In genomic region chr7:19284763-19285162, GRCm38 (mm10) we compare ENCODE assay signal across 8 mouse cellular contexts. TPM values are rescaled to one million over a fixed set of nuclear protein-coding genes. Genes with fewer than 3 reads are reported as not detected.
A peak's percentile ranks its signal among the peaks of the same experiment; 100 is the strongest.
DNase-seq lines count a peak whose midpoint lies in the region; ATAC-seq and TF ChIP-seq lines count a peak whose summit lies in the region.

No protein-coding gene starts in this region.

- peak; percentile 24 for TF ChIP-seq CTCF in ES-Bruce4 (IDR thresholded peaks at IDR 0.05; ENCODE audit: low read depth, low read length)

- DNase-seq in heart, postnatal 4 days = peak; percentile 80
- peak; percentile 72 for DNase-seq in 3T3-L1 (ENCODE audit: low read depth, low spot score)
- peak; percentile 52 for DNase-seq in embryo, embryonic 11 days
- peak; percentile 75 for DNase-seq in limb, embryonic 11.5 days (ENCODE audit: low spot score)

- no peak for TF ChIP-seq POLR2A in ES-Bruce4 (IDR thresholded peaks at IDR 0.05; ENCODE audit: insufficient read depth, low read length)

- WGBS in heart, embryonic 12.5 days = 26% methylated on average over 4 of the region's 4 CpGs
- WGBS in limb, embryonic 11.5 days = 37% methylated on average over 4 of the region's 4 CpGs

- peaks cover 42% of the 10 kb centered on the region for H3K27me3 ChIP-seq in heart, embryonic 12.5 days (replicated peaks)
- H3K27me3 ChIP-seq in ES-Bruce4 (ENCODE audit: control insufficient read depth, insufficient read depth, low read length, poor library complexity, severe bottlenecking) = no peaks in the 10 kb centered on the region
- H3K27me3 ChIP-seq in limb, embryonic 11.5 days (ENCODE audit: control insufficient read depth, insufficient read depth, low read length) = peaks cover 27% of the 10 kb centered on the region

- no peaks in the 10 kb centered on the region for H3K9me3 ChIP-seq in heart, embryonic 12.5 days (replicated peaks)
- H3K9me3 ChIP-seq in ES-Bruce4 (replicated peaks; ENCODE audit: control insufficient read depth, insufficient read depth, low read length, poor library complexity, severe bottlenecking) = no peaks in the 10 kb centered on the region
- H3K9me3 ChIP-seq in limb, embryonic 11.5 days (ENCODE audit: control insufficient read depth, low read length) = no peaks in the 10 kb centered on the region

- no peak for ATAC-seq in heart, embryonic 12.5 days (ENCODE audit: insufficient number of reproducible peaks, low FRiP score)
- no peak for ATAC-seq in limb, embryonic 11.5 days (ENCODE audit: insufficient number of reproducible peaks, low FRiP score, low TSS enrichment, low read depth)
- ATAC-seq in neutrophil, adult 5-6 weeks (ENCODE audit: extremely low read depth, insufficient number of reproducible peaks, low FRiP score, poor library complexity, severe bottlenecking) = peak; percentile 34; the same call in 1 of the 2 replicates
- no peak for ATAC-seq in erythroid progenitor cell, adult 5-6 weeks (replicated peaks; ENCODE audit: low FRiP score, poor library complexity, severe bottlenecking)

- no peak for TF ChIP-seq EP300 in ES-Bruce4 (IDR thresholded peaks at IDR 0.05; ENCODE audit: insufficient read depth, low read depth, low read length)

- H3K36me3 ChIP-seq in heart, embryonic 12.5 days = no peaks in the 10 kb centered on the region
- H3K36me3 ChIP-seq in ES-Bruce4 (ENCODE audit: control insufficient read depth, insufficient read depth, low read length, poor library complexity, severe bottlenecking) = no peaks in the 10 kb centered on the region
- H3K36me3 ChIP-seq in limb, embryonic 11.5 days (ENCODE audit: control insufficient read depth, insufficient read depth, low read length) = no peaks in the 10 kb centered on the region

- H3K4me2 ChIP-seq in heart, embryonic 12.5 days = no peak overlapping the region
- H3K4me2 ChIP-seq in limb, embryonic 11.5 days (ENCODE audit: low read depth, severe bottlenecking) = no peak overlapping the region

- H3K27ac ChIP-seq in heart, embryonic 12.5 days (ENCODE audit: poor library complexity, severe bottlenecking) = no peak overlapping the region
- H3K27ac ChIP-seq in ES-Bruce4 (ENCODE audit: insufficient read depth, low read length) = no peak overlapping the region
- no peak overlapping the region for H3K27ac ChIP-seq in limb, embryonic 11.5 days (replicated peaks; ENCODE audit: low read depth, low read length)

- no peak overlapping the region for H3K4me3 ChIP-seq in heart, embryonic 12.5 days
- H3K4me3 ChIP-seq in ES-Bruce4 (ENCODE audit: low read depth, low read length) = no peak overlapping the region
- H3K4me3 ChIP-seq in limb, embryonic 11.5 days (ENCODE audit: low read depth, low read length) = no peak overlapping the region

- peaks cover 11% of the 10 kb centered on the region for H3K4me1 ChIP-seq in heart, embryonic 12.5 days (replicated peaks)
- H3K4me1 ChIP-seq in ES-Bruce4 (ENCODE audit: control insufficient read depth, insufficient read depth, low read length) = no peaks in the 10 kb centered on the region
- H3K4me1 ChIP-seq in limb, embryonic 11.5 days (ENCODE audit: control insufficient read depth, insufficient read depth, low read length) = peaks cover 6% of the 10 kb centered on the region; the same call in 1 of the 2 replicates

- no peak overlapping the region for H3K9ac ChIP-seq in heart, embryonic 12.5 days
- no peak overlapping the region for H3K9ac ChIP-seq in ES-Bruce4 (ENCODE audit: low read depth, poor library complexity, severe bottlenecking)
- H3K9ac ChIP-seq in limb, embryonic 11.5 days (ENCODE audit: low read length) = no peak overlapping the region

RNA-seq across cellular contexts. Expression of gene Rtn2, which starts 2.3 kb away (rescaled TPM):
- total RNA-seq in heart, postnatal 4 days (2021) = 10 to 100 TPM; 30.2 to 32.3 TPM
- 23.6 and 26.7 TPM in 2 replicates for polyA plus RNA-seq in heart, embryonic 12.5 days (2016; fragmentation: Nextera tagmentation; extraction: Ambion mirVana)
- 14.3 and 15.3 TPM in 2 replicates for polyA plus RNA-seq in ES-Bruce4 (2011; ENCODE audit: insufficient read depth, insufficient read length, low read depth, missing spikeins)
- 9.0 and 10.0 TPM in 2 replicates for polyA plus RNA-seq in limb, embryonic 11.5 days (2014; fragmentation: Nextera tagmentation; extraction: Ambion mirVana)
- not detected in 2 replicates for total RNA-seq in neutrophil, adult 5-6 weeks (2017)
- total RNA-seq in erythroid progenitor cell, adult 5-6 weeks (2015; ENCODE audit: low replicate concordance) = 4.0 TPM in 1 of 2 replicates, not detected in the other
- total RNA-seq in erythroid progenitor cell, adult 5-6 weeks (2017; ENCODE audit: low replicate concordance) = not detected in 2 replicates

RNA-seq across cellular contexts. Expression of gene Ppm1n, which starts 4.9 kb away (rescaled TPM):
- under 1 TPM in 1 of 2 experiments, not detected in 1; 0.26 TPM for total RNA-seq in heart, postnatal 4 days (2021)
- polyA plus RNA-seq in heart, embryonic 12.5 days (2016; fragmentation: Nextera tagmentation; extraction: Ambion mirVana) = not detected in 2 replicates
- polyA plus RNA-seq in ES-Bruce4 (2011; ENCODE audit: insufficient read depth, insufficient read length, low read depth, missing spikeins) = 5.7 and 6.1 TPM in 2 replicates
- 0.24 TPM in 1 of 2 replicates, not detected in the other for polyA plus RNA-seq in limb, embryonic 11.5 days (2014; fragmentation: Nextera tagmentation; extraction: Ambion mirVana)
- not detected in 2 replicates for total RNA-seq in neutrophil, adult 5-6 weeks (2017)
- total RNA-seq in erythroid progenitor cell, adult 5-6 weeks (2015; ENCODE audit: low replicate concordance) = not detected in 2 replicates
- not detected in 2 replicates for total RNA-seq in erythroid progenitor cell, adult 5-6 weeks (2017; ENCODE audit: low replicate concordance)

RNA-seq across cellular contexts. Expression of gene Vasp, which starts 13.1 kb away (rescaled TPM):
- 100 to 1,000 TPM; 117 to 119 TPM for total RNA-seq in heart, postnatal 4 days (2021)
- 93.7 and 99.0 TPM in 2 replicates for polyA plus RNA-seq in heart, embryonic 12.5 days (2016; fragmentation: Nextera tagmentation; extraction: Ambion mirVana)
- polyA plus RNA-seq in ES-Bruce4 (2011; ENCODE audit: insufficient read depth, insufficient read length, low read depth, missing spikeins) = 75.7 and 90.0 TPM in 2 replicates
- polyA plus RNA-seq in limb, embryonic 11.5 days (2014; fragmentation: Nextera tagmentation; extraction: Ambion mirVana) = 62.3 and 65.6 TPM in 2 replicates
- 400 and 419 TPM in 2 replicates for total RNA-seq in neutrophil, adult 5-6 weeks (2017)
- total RNA-seq in erythroid progenitor cell, adult 5-6 weeks (2015; ENCODE audit: low replicate concordance) = 34.0 and 58.7 TPM in 2 replicates
- total RNA-seq in erythroid progenitor cell, adult 5-6 weeks (2017; ENCODE audit: low replicate concordance) = 17.9 and 26.7 TPM in 2 replicates

RNA-seq across cellular contexts. Expression of gene Fosb, which starts 25.1 kb away (rescaled TPM):
- total RNA-seq in heart, postnatal 4 days (2021) = under 1 TPM; 0.52 to 0.86 TPM
- polyA plus RNA-seq in heart, embryonic 12.5 days (2016; fragmentation: Nextera tagmentation; extraction: Ambion mirVana) = 0.37 and 0.55 TPM in 2 replicates
- polyA plus RNA-seq in ES-Bruce4 (2011; ENCODE audit: insufficient read depth, insufficient read length, low read depth, missing spikeins) = 0.68 and 1.1 TPM in 2 replicates
- 0.06 TPM in 1 of 2 replicates, not detected in the other for polyA plus RNA-seq in limb, embryonic 11.5 days (2014; fragmentation: Nextera tagmentation; extraction: Ambion mirVana)
- 60.5 and 64.4 TPM in 2 replicates for total RNA-seq in neutrophil, adult 5-6 weeks (2017)
- 6.3 and 7.9 TPM in 2 replicates for total RNA-seq in erythroid progenitor cell, adult 5-6 weeks (2015; ENCODE audit: low replicate concordance)
- total RNA-seq in erythroid progenitor cell, adult 5-6 weeks (2017; ENCODE audit: low replicate concordance) = 1.3 and 3.3 TPM in 2 replicates

RNA-seq across cellular contexts. Expression of gene Opa3, which starts 56.6 kb away (rescaled TPM):
- 10 to 100 TPM; 54.7 to 60.0 TPM for total RNA-seq in heart, postnatal 4 days (2021)
- polyA plus RNA-seq in heart, embryonic 12.5 days (2016; fragmentation: Nextera tagmentation; extraction: Ambion mirVana) = 37.0 and 38.4 TPM in 2 replicates
- 22.3 and 24.8 TPM in 2 replicates for polyA plus RNA-seq in ES-Bruce4 (2011; ENCODE audit: insufficient read depth, insufficient read length, low read depth, missing spikeins)
- polyA plus RNA-seq in limb, embryonic 11.5 days (2014; fragmentation: Nextera tagmentation; extraction: Ambion mirVana) = 42.9 and 43.2 TPM in 2 replicates
- total RNA-seq in neutrophil, adult 5-6 weeks (2017) = 12.5 and 15.3 TPM in 2 replicates
- total RNA-seq in erythroid progenitor cell, adult 5-6 weeks (2015; ENCODE audit: low replicate concordance) = 19.8 and 25.6 TPM in 2 replicates
- 20.0 and 22.7 TPM in 2 replicates for total RNA-seq in erythroid progenitor cell, adult 5-6 weeks (2017; ENCODE audit: low replicate concordance)

Comparison
In these comparisons a context has a peak if more than half of its experiments do, and no peak if none do; other contexts are left out.
1. RNA of gene Rtn2, which starts 2.3 kb away (total RNA-seq): 30.2 to 32.3 TPM in heart, postnatal 4 days; not detected in neutrophil, adult 5-6 weeks and 4.0 TPM in erythroid progenitor cell, adult 5-6 weeks; every median in the first group is over 4 times any median in the second.
2. Peak in every context shown above with its lines, with median percentiles within 50 percentile points of each other: DNase-seq.